Mouse (Mus musculus) G1E (cell line): ENCODE measurements around the gene Mtap.

Experiments used
- CTCF ChIP-seq: IDR thresholded peaks from 2 replicates; pipeline ENCODE4 v1.5.1; 2012; ENCODE audit warnings: low read depth, low read length, inconsistent platforms, mixed read lengths
- GATA1 ChIP-seq: IDR thresholded peaks from 2 replicates; pipeline ENCODE4 v1.6.1; 2012; ENCODE audit warnings: borderline replicate concordance, low read length, inconsistent platforms, mixed read lengths
- POLR2AphosphoS5 ChIP-seq: IDR thresholded peaks from 2 replicates; pipeline ENCODE4 v1.6.1; 2012; ENCODE audit warnings: low read depth, low read length, inconsistent platforms; ENCODE audit not compliant: insufficient replicate concordance
- TAL1 ChIP-seq: conservative IDR thresholded peaks from 2 replicates; pipeline ENCODE4 v1.6.1; 2012; ENCODE audit warnings: low read depth, low read length, inconsistent platforms, mixed read lengths

DNA sequence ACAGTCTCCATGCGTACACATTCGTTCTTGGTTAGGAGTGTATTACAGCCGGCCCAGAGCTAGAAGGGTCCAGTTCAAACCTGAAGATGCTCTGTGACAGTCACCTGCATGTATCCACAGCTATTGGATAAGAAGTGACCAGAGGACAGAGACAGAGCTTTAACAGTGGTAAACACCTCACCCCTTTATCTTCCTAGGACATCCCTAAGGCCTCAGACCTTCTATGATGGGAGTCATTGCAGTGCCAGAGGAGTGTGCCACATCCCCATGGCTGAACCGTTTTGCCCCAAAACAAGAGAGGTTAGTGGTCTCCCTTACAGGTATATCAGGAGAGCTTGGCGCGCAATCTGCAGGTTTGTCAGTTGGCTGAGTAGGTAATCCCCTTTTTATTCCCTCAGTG lies 34.0 kb downstream of the Mtap start:
- TF ChIP-seq POLR2AphosphoS5 = no peak
- no peak for TF ChIP-seq GATA1
- no peak for TF ChIP-seq TAL1
- no peak for TF ChIP-seq CTCF
